Mouse (Mus musculus): ENCODE results near the gene Pde4d.

Gene Pde4d

DNA sequence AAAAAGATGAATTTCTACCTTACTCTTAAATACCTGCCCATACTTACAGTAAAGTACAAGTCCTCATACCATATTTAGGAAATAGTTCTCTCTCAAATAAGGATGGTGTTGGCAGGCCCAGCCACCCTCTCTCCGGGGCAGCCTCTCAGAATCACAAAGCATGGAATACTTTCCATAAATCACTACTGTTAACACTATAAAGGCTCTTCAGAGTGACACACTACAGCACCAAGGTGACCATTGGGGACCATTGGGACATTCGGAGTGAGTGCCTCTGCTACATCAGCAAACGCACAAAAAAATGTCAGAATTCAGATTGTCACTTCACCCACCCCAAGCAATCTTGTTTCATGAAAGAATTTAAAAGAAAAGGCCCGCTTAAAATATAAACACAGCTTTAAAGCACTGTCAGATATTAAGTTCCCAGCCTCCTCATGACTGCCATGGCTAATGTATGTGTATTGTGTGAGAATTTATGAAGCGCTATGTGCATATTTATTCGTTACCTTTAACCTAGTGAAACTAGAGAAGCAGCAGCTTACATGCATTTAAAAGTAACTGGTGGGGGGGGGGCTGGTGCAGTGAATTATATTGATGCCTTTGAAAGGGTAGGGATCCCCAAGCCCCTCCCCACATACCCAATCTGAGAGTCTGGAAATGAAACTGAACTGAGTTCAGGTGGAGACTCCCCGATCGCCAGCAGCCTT is 769.4 kb downstream of the Pde4d start:
- no peak for TF ChIP-seq GATA4 (IDR thresholded peaks at IDR 0.05; ENCODE audit: insufficient replicate concordance, low read length)

- no peak for TF ChIP-seq GATA4 (IDR thresholded peaks at IDR 0.05; ENCODE audit: insufficient replicate concordance, low read length)
Observed at GRCm38 (mm10) chr13:109228967-109229617, 779.3 kb downstream of the Pde4d start.

DNA sequence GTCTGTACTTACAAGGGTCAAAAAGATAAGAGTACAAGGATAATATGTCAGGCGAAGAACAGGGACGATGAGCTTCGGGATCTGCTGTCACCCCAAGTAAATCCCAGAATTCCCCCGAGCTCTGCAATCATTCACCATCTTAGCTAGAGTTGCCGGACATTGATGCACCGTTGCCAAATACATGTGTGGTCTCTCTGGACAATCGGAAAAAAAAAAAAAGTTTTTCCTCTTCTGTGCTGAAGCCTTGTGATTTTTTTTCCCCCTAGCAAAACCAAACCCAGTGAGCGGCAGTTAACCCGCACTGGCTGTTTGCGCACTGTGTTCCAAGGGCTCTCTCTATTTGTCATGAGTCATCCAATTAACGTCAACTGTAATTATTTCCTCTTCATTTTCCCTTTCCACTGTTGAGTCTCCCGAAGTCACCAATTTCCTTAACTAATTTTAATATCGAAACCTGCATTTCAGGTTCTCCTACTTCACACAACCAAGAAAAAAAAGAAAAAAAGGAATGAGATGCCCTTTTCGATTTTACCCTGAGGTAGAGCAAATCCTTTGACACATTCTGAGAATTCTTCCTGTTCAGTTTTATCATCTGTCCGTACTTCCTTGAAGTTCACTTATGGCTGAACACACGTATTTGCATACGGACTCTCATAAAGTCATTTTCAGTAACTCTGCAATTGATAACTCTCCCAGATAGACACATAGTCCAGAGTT is 780.0 kb downstream of the Pde4d start:
- no peak for TF ChIP-seq GATA4 (IDR thresholded peaks at IDR 0.05; ENCODE audit: insufficient replicate concordance, low read length)

- TF ChIP-seq GATA4 (IDR thresholded peaks at IDR 0.05; ENCODE audit: insufficient replicate concordance, low read length) = no peak
Observed at GRCm38 (mm10) chr13:109230335-109230987, 780.7 kb downstream of the Pde4d start.

DNA sequence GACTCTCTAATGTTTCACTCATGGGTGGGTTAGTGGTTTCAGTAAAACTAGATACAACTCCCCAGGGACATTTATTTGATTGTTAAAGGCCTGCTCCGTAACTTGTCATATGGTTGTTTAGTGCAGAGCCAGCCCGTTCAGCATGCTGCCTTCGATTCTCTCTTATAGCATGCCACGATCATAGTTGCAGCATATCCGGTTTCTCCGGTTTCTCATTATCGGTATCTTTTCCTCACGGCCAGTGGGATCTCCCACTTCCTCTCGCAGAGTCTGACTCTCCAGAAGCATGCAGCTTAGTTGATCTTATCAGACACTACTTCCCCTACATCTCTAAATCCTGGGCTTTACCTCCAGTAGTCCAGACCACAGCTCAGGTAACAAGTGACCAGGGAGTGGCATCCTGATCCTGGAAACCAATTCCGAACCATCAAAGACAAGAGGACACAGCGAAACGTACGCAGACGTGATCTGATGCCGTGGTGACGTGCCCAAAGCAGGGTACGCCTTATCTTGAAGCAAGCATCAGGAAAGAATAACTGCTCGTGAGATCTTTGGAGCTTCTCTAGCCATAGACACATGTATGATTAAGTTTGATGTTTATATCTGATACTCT is 782.2 kb downstream of the Pde4d start:
- peak; percentile 39; the same call in 1 of the 2 replicates for TF ChIP-seq GATA4 (IDR thresholded peaks at IDR 0.05; ENCODE audit: insufficient replicate concordance, low read length)

DNA sequence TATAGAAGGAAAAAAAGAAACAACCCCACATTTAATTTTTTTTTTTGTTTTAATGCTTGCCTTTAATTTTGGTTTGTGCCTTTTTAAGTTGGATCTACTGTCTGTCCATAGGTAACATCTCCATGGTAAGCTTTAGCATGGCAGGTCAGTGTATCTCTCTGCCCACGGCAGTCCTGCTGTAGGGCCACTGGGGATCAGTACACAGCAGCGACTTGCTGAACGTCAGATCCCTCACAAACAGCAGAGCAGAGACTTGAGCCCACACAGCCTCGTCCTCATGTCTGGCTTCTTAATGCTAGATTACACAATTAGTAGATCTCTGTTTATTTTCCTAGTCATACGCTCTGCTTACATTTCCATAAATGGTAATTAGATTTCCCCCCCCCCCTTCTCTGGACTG is 782.8 kb downstream of the Pde4d start:
- TF ChIP-seq GATA4 (IDR thresholded peaks at IDR 0.05; ENCODE audit: insufficient replicate concordance, low read length) = no peak

DNA sequence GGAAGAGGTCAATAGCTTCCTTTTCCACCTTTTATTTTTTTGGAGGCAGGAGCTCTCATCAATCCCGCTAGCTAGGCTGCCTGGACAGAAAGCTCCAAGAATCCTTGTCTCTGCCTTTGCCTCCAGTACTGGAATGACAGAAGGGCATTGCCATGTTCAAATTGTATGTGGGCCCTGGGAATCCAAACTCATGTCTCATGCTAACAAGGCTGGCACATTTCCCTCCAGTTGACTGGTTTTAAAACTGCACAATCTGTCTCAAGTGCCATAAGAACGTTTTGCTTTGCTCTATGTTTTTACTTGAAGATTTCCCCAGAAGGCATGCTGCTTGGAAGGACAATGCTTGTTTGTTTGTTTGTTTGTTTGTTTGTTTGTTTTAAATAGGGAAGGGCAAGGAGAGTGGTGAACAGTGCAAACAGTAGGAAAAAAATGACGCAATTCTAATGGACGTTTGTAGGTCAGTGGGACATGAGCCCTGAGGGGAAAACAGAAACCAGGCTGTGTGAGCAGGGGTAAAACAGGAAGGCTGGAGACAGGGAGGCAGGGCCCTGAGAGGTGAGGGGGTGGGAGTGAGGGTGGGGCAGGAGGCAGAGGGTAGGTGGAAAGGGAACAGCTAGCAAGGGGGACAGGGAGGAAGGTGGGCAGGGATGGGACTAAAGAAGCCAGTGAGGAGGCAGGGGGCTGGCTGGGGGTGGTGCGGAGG is 784.3 kb downstream of the Pde4d start:
- no peak for TF ChIP-seq GATA4 (IDR thresholded peaks at IDR 0.05; ENCODE audit: insufficient replicate concordance, low read length)

- no peak for TF ChIP-seq GATA4 (IDR thresholded peaks at IDR 0.05; ENCODE audit: insufficient replicate concordance, low read length)
Observed at GRCm38 (mm10) chr13:109236047-109236446, 786.3 kb downstream of the Pde4d start.

DNA sequence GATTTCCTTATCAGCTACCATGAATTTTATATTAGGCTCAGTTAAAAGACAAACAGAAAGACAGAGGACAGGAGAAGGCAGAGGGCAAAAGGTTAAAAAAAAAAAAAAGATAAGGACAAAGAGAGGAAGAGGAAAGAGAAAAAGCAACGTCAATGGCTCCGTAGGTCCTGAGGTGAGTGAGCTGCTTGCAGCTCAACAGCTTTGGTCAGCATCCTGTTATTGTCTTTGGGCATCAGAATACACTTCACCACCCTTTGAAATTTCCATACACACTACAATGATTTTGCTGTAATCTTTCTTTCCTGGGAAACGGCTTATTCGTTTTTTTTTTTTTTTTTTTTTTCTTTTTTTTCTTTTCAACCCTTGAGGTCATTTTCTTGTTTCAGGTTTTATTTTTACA is 788.9 kb downstream of the Pde4d start:
- TF ChIP-seq GATA4 (IDR thresholded peaks at IDR 0.05; ENCODE audit: insufficient replicate concordance, low read length) = no peak

GRCm38 (mm10) chr13:109239296-109239695 is 789.5 kb downstream of the Pde4d start:
- TF ChIP-seq GATA4 (IDR thresholded peaks at IDR 0.05; ENCODE audit: insufficient replicate concordance, low read length) = no peak

DNA sequence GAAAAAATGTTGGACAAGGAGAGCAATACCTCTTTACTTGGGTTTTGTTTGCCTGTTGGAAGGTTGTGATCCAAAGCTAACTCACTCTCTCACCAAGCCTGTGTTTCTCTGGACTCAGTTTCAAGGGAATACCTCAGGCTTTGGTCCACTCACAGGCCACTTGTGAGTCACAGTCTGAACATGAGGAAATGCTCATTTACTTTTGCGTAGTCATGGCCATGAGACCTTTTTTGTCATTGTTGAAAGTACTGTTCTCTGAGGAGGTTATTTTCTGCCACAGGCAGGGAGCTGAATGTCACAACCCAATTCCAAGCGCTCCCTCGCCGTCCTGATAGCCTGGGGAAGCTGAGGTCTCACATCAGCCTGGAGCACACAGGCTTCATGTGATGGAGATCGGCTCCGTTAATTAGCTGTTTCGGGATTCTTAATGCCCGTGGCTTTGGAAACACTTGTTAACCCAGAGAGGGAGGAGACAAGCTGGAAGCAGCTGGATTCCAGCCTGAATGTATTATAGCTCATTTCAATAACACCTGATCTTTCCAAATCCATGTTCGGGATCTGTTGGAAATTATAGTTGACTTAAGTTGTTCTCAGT is 792.8 kb downstream of the Pde4d start:
- TF ChIP-seq GATA4 (IDR thresholded peaks at IDR 0.05; ENCODE audit: insufficient replicate concordance, low read length) = no peak

DNA sequence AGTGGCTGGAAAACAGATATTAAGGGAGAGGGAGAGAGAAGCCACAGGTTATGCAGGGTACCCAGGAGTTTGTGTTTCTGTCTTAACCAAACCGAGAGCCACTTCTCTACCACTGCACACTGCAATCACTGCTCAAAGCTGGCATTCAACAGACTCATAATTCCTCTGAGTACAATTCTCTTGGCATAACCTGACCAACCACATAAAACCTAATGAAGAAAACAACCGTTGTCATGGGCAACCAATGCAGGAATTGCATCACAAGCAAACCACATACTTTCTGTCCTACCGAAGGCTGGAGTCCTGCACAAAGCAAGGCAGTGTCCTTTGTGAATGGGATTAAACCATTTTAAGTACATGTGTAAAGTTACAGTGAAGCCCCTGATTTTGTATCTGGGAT is 793.4 kb downstream of the Pde4d start:
- TF ChIP-seq GATA4 (IDR thresholded peaks at IDR 0.05; ENCODE audit: insufficient replicate concordance, low read length) = no peak

DNA sequence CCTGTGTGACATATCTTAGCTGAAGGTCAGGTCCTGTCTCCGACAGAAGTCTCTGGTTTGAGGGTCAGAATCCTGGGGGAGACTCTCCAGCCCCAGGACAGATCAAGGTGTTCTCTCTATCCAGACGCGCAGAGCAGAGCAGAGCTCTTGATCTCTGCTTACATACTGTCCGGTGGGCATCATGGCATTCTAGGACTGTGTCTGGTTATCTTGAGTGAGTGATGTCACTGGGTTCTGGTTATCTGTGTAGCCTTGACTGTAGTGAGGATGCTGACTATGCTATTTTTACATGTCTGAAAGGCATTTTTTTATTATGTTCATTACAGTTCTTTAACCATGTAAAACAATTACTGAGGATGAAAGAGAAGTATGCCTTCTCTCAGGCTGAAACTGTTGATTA is 797.3 kb downstream of the Pde4d start:
- no peak for TF ChIP-seq GATA4 (IDR thresholded peaks at IDR 0.05; ENCODE audit: insufficient replicate concordance, low read length)

DNA sequence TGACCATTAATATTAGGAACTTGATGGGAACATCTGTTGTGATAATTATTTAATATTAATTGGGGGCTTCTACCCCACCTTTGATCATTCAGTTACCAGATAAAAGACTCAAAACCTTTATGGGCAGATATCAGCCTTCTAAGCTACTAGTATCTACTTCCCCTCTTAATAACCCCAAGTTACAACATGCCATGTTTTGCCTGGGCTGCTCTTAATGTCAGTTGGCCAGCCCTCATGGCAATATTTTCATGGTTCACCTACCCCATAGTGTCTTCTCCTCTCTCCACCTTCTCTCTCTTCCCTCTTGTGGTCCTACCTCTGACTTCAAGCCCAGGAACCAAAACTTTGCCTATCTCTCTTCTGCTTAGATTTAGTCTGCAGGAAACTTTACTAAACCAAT is 799.6 kb downstream of the Pde4d start:
- TF ChIP-seq GATA4 (IDR thresholded peaks at IDR 0.05; ENCODE audit: insufficient replicate concordance, low read length) = no peak
